Mouse (Mus musculus): ENCODE measurements at regions not wholly inside any gene's neighbourhood (a gene's known extent, or its start where the extent isn't known, plus 50 kb on each side); places are given as distances from the start of the nearest gene placed in this dataset.

DNA sequence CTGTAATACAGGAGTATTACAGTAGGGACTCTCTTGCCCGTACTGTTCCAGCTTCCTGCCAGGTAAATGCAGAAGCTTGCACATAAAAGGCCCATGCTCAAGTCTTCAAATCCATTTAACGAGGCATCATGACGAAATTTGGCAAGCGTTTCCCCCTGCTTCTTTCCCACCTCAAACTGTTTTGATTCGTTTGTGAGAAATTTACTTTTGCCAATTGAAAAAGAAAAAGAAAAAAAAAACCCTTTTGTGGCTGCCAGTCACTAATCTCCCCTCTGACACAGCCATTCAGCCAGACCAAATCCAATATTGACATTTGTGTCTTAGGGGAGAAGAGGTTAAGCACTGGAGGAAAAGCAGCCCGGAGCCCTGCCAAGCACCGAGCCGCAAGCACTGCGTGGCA lies 110.0 kb downstream of the Id4 start:
- no peak for DNase-seq (ENCODE audit: low spot score)
- no peak for ATAC-seq (ENCODE audit: low FRiP score, low read depth)
- WGBS: 61% methylated on average over 9 of the region's 9 CpGs
- Histone ChIP-seq H3K9ac (ENCODE audit: low read depth, low read length, severe bottlenecking) (no peak overlapping the region), H3K4me3 (replicated peaks; ENCODE audit: low read length) (no peak overlapping the region), H3K4me2 (replicated peaks; ENCODE audit: low read depth, low read length, severe bottlenecking) (no peak overlapping the region), H3K27me3 (ENCODE audit: control insufficient read depth, insufficient read depth, low read length) (no peaks in the 10 kb centered on the region), H3K27ac (replicated peaks; ENCODE audit: low read depth, low read length) (no peak overlapping the region), H3K9me3 (ENCODE audit: control insufficient read depth, low read length) (no peaks in the 10 kb centered on the region), H3K4me1 (ENCODE audit: control insufficient read depth, insufficient read depth, low read length) (no peaks in the 10 kb centered on the region), H3K36me3 (ENCODE audit: control insufficient read depth, insufficient read depth, low read length) (no peaks in the 10 kb centered on the region)
- TF ChIP-seq POLR2A (IDR thresholded peaks at IDR 0.05; ENCODE audit: borderline replicate concordance, extremely low read depth, insufficient read depth, insufficient read length): no peak

DNA sequence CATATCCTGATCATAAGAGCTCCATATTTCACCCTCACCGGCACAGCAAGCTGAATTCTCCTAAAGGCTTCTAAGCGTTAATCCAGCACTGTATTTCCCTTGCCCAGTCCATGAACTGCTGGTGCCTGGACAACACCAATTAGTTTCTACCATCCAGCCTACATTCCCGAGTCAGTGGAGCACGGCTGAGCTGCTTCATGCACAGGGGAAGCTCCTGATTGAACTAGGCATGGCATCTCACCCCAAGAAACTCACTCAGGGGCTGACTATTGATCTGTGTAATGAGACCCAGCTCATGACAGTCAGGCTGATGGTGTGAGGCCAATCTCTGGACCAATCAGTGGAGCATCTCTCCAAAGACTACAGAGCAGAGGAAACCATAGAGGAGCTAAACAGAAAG lies 115.4 kb downstream of the Id4 start:
- Histone ChIP-seq H3K4me1 (ENCODE audit: control insufficient read depth, insufficient read depth, low read length) (no peaks in the 10 kb centered on the region), H3K9ac (ENCODE audit: low read depth, low read length, severe bottlenecking) (no peak overlapping the region), H3K4me2 (replicated peaks; ENCODE audit: low read depth, low read length, severe bottlenecking) (no peak overlapping the region), H3K27ac (replicated peaks; ENCODE audit: low read depth, low read length) (no peak overlapping the region), H3K27me3 (ENCODE audit: control insufficient read depth, insufficient read depth, low read length) (no peaks in the 10 kb centered on the region), H3K9me3 (ENCODE audit: control insufficient read depth, low read length) (no peaks in the 10 kb centered on the region), H3K36me3 (ENCODE audit: control insufficient read depth, insufficient read depth, low read length) (no peaks in the 10 kb centered on the region), H3K4me3 (replicated peaks; ENCODE audit: low read length) (no peak overlapping the region)
- no peak for TF ChIP-seq POLR2A (IDR thresholded peaks at IDR 0.05; ENCODE audit: borderline replicate concordance, extremely low read depth, insufficient read depth, insufficient read length)
- ATAC-seq (ENCODE audit: low FRiP score, low read depth): no peak
- WGBS: 84% methylated on average over 4 of the region's 4 CpGs
- no peak for DNase-seq (ENCODE audit: low spot score)

DNA sequence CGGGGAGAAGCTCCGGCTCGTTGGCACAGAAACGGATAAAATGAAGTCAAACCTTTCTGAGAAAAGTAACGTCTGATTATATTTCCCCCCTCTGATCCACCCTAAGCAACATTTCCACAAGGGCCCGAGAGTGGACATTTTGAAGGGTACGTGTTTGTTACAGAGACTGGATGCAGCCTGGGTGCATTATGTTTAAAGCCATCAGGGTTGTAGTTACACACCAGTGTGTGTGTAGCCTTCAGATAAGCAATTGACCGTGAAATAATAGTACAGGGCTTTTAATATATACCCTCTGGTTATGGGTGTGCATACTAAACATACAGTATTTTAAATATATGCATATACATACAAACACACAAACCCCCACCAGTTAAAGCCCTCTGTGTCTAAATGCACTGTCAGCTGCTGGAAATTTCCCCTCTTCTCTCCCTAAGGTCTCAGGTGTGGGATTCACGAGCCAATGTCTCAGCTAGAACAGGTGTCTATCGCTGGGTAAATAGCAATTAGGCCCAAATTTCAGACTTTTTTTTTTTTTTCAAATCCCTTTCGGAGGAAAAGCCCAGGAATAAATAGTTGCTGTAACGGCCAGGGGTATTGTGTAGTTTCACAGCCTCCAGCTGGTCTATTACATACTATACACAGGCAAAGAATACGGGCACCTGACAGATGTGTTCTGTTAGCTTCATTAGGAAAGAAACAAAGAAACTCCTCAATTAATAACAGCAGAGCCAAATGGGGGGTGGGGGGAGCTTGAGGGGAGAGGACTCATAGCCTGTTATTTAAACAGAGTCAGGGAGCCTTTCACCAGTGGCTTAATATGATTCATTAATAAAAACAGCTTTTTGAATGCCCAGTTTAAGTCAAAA lies 122.8 kb downstream of the Id4 start:
- ATAC-seq (ENCODE audit: low FRiP score, low read depth): no peak
- no peak overlapping the region for H3K9ac ChIP-seq (ENCODE audit: low read depth, low read length, severe bottlenecking)
- no peak for TF ChIP-seq POLR2A (IDR thresholded peaks at IDR 0.05; ENCODE audit: borderline replicate concordance, extremely low read depth, insufficient read depth, insufficient read length)
- H3K4me3 ChIP-seq (replicated peaks; ENCODE audit: low read length): no peak overlapping the region
- 57% methylated on average over 13 of the region's 13 CpGs for WGBS
- no peak overlapping the region for H3K27ac ChIP-seq (replicated peaks; ENCODE audit: low read depth, low read length)
- H3K27me3 ChIP-seq (ENCODE audit: control insufficient read depth, insufficient read depth, low read length): no peaks in the 10 kb centered on the region
- H3K36me3 ChIP-seq (ENCODE audit: control insufficient read depth, insufficient read depth, low read length): no peaks in the 10 kb centered on the region
- H3K4me1 ChIP-seq (ENCODE audit: control insufficient read depth, insufficient read depth, low read length): no peaks in the 10 kb centered on the region
- DNase-seq (ENCODE audit: low spot score): no peak
- H3K9me3 ChIP-seq (ENCODE audit: control insufficient read depth, low read length): no peaks in the 10 kb centered on the region
- H3K4me2 ChIP-seq (replicated peaks; ENCODE audit: low read depth, low read length, severe bottlenecking): no peak overlapping the region

DNA sequence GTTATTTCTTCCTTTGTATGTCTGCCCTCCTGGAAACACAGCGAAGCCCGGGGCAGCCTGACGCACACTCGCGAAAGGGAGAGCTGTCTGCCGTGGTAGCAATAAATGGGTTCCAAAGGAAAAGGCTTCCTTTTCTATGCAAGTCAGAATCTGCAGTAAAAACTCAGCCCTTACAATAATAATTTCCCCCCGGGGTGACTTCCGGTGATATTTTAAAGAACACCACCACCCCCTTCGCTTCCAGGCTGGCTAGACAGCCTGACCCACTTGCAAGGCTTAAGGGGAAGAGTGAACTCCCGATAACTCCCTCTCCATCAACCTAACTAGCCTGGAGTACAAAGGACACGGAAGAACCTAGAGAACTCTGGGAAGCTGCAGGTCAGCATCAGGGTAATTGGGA lies 123.9 kb downstream of the Id4 start:
- H3K27me3 ChIP-seq (ENCODE audit: control insufficient read depth, insufficient read depth, low read length): no peaks in the 10 kb centered on the region
- no peaks in the 10 kb centered on the region for H3K9me3 ChIP-seq (ENCODE audit: control insufficient read depth, low read length)
- H3K4me1 ChIP-seq (ENCODE audit: control insufficient read depth, insufficient read depth, low read length): no peaks in the 10 kb centered on the region
- TF ChIP-seq POLR2A (IDR thresholded peaks at IDR 0.05; ENCODE audit: borderline replicate concordance, extremely low read depth, insufficient read depth, insufficient read length): no peak
- no peak overlapping the region for H3K9ac ChIP-seq (ENCODE audit: low read depth, low read length, severe bottlenecking)
- no peaks in the 10 kb centered on the region for H3K36me3 ChIP-seq (ENCODE audit: control insufficient read depth, insufficient read depth, low read length)
- DNase-seq (ENCODE audit: low spot score) (no peak), ATAC-seq (ENCODE audit: low FRiP score, low read depth) (no peak)
- no peak overlapping the region for H3K27ac ChIP-seq (replicated peaks; ENCODE audit: low read depth, low read length)
- H3K4me2 ChIP-seq (replicated peaks; ENCODE audit: low read depth, low read length, severe bottlenecking): no peak overlapping the region
- H3K4me3 ChIP-seq (replicated peaks; ENCODE audit: low read length): no peak overlapping the region
- 32% methylated on average over 11 of the region's 11 CpGs for WGBS

DNA sequence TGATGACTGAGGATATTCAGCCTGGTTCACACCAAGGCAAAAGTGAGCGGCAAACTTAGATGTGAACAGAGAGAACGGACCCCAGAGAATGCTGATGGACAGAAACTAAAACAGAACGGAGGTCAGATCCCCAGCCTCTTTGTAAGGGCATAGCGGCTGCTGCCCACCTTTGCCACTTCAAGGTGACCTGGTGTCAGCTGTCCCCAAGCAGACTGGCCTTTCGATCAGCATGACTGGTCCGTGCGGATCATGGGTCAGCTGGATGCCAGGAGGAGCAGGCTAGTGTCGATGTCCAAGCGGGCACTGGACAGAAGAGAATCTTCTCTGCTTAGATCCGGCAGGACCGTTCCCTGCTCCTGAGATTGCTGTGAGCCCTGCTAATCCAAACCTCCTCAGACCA lies 122.1 kb downstream of the Zfp169 start:
- no peak for TF ChIP-seq POLR2A (IDR thresholded peaks at IDR 0.05; ENCODE audit: borderline replicate concordance, extremely low read depth, insufficient read depth, insufficient read length)
- 84% methylated on average over 11 of the region's 11 CpGs for WGBS
- Histone ChIP-seq H3K9me3 (ENCODE audit: control insufficient read depth, low read length) (no peaks in the 10 kb centered on the region), H3K4me1 (ENCODE audit: control insufficient read depth, insufficient read depth, low read length) (no peaks in the 10 kb centered on the region), H3K36me3 (ENCODE audit: control insufficient read depth, insufficient read depth, low read length) (no peaks in the 10 kb centered on the region), H3K4me3 (replicated peaks; ENCODE audit: low read length) (no peak overlapping the region), H3K27me3 (ENCODE audit: control insufficient read depth, insufficient read depth, low read length) (no peaks in the 10 kb centered on the region), H3K9ac (ENCODE audit: low read depth, low read length, severe bottlenecking) (no peak overlapping the region), H3K4me2 (replicated peaks; ENCODE audit: low read depth, low read length, severe bottlenecking) (no peak overlapping the region), H3K27ac (replicated peaks; ENCODE audit: low read depth, low read length) (no peak overlapping the region)
- ATAC-seq (ENCODE audit: low FRiP score, low read depth) (no peak), DNase-seq (ENCODE audit: low spot score) (no peak)
